Mouse (Mus musculus) retina, postnatal 1 day (tissue): Measurements from ENCODE around the gene Gm3460.
"Not testable (repeated sequence)": the region's sequence is repeated elsewhere in the genome, so short reads cannot be mapped to it uniquely, and the experiment has no call there.

Source experiments
- DNase-seq: peaks from one replicate; pipeline ENCODE4 v3.0.0-alpha.2; 2012

Gene Gm3460

DNA sequence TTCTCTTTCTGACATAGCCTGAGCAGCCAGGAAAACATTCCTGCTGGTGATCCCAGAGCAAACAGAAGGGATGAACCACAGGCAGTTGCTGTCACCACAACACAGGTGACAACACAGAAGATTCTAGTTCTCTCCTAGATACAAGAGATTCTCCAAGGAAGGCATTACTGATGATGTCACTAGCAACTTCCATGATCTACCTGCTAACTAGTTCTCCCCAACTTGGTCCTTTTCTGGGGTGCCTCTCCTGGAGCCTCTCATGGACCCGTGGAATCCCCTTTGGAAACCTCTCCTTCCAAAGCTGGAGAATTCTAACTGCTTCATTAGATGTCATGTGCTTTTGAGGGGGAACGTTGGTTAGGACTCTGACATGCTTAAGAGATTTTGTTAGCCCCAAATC lies at the start of gene Gm3460:
Gene Gm3460, minus strand, starts transcription at position 101 of the 400 bp plus-strand sequence.
- DNase-seq: not testable (repeated sequence)

DNA sequence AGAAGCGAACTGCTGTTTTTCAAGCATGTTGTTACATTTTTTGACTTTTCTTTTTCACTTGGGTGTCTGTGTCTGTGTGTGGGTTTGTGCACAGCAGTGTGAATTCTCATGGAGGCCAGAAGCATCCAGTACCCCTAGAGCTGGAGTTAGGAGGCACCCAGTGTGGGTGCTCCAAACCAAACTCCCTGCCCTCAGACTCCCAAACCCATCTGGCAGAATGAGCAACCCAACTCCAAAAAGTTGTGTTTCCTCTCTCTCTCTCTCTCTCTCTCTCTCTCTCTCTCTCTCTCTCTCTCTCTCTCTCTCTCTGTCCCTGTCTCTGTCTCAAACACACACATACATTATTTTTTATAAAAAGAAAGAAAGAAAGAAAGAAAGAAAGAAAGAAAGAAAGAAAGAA lies 15.8 kb downstream of the Gm3460 start:
- DNase-seq: not testable (repeated sequence)

DNA sequence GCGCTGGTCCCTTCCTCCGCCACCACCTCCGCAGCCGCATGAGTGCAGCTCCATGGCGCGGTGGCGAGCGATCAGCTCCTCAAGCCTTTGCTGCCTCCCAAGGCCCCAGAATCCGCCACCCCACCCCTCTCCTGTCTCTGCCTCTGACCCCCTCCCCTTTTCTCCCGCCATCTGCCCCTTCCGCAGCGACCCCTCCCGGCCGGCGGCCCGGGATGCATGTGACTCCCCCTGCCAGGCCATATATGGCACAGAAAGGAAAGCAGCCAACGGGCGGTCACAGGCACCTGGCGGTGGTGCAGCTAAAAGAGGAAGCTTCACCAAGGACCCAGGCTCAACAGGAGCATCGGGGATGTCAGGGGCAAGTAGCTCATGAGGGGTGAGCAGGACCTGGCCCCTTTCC lies 17.2 kb downstream of the Gm3460 start:
- DNase-seq: peak; percentile 77

GRCm38 (mm10) chr14:6604551-6604950 lies 17.7 kb downstream of the Gm3460 start:
- DNase-seq: peak; percentile 16

- DNase-seq: not testable (repeated sequence)
These were observed 31.7 kb downstream of the Gm3460 start, which contains the start of gene Gm3629 for GRCm38 (mm10) chr14:6590513-6590912. Gene Gm3629, minus strand, starts transcription at chr14:6590613.
